Mouse (Mus musculus): ENCODE measurements around the gene Map3k5. TPM values are rescaled to one million over a fixed set of nuclear protein-coding genes. Genes with fewer than 3 reads are reported as not detected.

Map3k5 gene
- total RNA-seq, 2 experiments from 2014 or later: 16.0 to 16.5 TPM

DNA sequence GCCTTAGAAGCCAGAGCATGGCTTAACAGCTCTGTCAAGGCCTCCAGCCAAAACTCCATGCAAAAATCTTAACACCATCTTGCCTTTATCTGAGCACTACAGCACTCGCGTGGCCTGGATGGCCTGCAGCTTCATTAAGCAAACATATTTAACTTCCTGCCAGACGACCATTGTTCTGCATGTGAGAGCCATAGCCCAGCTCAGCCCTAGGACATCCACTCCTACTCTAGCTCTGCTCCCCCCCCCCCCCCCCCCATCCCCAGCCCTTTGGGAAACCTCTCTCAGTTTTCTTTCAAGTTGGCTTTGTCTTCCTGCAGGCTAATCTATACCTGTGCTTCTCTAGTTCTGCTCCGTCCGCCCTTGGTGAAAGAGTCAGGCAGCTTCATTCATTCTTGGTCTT is 67.7 kb downstream of the Map3k5 start:
- no peak for ATAC-seq (replicated peaks; ENCODE audit: poor library complexity)

DNA sequence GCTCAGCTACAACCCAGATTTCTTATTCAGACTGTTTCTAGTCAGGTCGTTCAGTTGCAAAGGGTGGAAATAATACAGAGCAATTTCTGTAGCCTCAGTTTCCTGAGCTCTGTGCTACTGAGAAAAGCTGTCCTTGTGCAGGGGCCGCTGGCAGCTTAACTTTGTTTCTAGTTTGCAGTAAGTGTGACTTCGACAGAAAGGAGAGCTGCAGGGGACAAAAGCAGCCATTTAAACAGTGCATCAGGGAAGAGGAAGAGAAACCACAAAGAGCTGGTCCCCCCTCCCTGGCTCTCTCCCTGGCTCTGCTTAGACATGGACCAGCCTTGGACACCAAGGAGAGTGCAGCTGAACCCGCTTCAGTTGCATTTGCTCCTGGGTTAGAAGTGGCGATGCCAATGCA is 68.7 kb downstream of the Map3k5 start:
- peak; percentile 46 for ATAC-seq (replicated peaks; ENCODE audit: poor library complexity)

DNA sequence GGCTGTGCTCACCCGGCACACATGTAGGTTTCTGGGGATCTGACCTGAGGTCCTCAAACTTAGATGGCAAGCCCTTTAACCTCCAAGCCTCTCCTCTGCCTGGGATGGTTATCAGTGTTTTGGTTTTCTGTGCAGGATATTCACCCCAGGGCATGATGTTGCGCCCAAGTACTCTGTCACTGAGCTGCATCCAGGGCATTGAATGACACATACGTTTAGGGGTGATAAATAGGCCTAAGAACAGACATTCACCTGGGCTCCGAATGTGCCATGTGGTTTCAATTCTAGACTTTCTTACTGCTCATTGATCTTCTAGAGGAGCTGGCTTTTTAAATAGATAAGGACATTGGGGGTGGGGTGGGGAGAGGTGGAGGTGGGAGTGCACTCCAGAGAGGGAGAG is 70.5 kb downstream of the Map3k5 start:
- ATAC-seq (replicated peaks; ENCODE audit: poor library complexity): no peak

DNA sequence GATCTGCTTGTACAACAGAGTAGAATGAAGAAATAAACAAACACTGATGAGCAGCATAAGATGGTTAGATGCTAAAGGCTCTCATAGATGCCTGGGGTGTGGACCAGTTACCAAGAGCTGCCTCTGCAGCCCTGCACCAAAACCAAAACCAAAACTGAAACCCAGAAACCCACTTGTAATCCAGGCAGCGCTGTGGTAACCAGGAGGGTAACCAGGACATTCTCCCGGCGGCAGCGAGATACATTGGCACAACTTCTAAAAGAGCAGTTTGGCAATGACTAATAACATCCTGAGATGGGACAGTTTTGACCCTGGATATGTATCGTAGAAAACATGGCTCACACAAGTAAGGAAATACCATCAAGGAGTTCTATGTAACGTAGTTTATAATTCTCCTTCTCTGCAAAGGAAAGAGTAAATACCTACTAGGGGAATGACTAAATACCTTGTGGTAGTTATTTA is 71.2 kb downstream of the Map3k5 start:
- peak; percentile 74 for ATAC-seq (replicated peaks; ENCODE audit: poor library complexity)

DNA sequence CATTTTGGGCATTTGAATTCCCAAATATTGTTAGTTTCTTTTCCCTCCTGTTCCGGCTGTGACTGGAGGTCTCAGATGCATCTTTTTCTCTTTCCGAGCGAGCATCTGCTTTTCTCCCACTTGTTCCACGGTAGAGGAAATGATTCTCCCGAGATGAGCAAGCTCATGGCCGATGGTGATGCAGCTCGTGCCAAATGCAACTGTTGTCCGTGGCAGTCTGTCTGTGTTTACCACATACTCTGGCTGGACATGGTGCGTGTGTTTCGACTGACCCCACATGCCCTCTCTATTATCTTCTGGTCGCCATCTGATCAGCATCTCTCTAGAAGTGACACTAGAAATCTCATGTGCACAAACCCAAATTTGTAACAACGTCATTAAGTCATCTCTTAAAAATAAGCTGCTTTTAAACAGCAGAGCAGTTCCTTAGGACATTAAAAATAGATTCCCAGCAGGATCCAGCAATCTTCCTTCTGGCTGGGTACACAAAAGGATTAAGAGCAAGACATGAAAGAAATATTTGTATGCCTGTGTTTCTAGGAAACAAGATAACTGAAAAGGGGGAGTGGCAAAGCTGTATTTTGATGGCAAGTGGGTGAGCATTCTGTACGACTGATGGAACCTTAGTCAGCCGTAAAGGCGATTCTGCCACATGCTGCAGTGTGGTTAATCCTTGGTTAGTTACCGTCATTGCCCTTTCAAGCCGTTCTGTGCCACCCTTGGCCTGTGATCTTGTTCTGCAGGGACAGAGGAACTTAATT is 72.2 kb downstream of the Map3k5 start:
- ATAC-seq (replicated peaks; ENCODE audit: poor library complexity): no peak

DNA sequence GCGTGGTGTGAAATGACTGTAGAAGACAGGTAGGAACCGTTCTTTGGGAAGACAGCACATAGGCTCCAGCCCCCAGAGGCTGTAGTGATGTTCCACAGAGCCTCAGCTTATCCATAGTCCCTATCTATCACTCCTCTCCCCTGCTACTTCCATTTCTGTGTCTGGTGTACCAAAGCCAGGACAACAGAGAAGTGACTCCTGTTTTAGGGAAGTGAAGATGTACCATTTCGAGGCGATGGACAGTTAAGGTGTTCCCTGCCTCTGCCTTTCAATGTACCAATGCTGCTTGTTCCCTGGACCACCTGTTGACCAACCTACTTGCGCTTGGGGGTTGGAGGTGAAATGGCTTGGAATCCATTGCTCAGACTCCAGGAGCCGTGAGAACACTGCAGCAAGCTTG is 75.0 kb downstream of the Map3k5 start:
- peak; percentile 44; the same call in 1 of the 2 replicates for ATAC-seq (replicated peaks; ENCODE audit: poor library complexity)

DNA sequence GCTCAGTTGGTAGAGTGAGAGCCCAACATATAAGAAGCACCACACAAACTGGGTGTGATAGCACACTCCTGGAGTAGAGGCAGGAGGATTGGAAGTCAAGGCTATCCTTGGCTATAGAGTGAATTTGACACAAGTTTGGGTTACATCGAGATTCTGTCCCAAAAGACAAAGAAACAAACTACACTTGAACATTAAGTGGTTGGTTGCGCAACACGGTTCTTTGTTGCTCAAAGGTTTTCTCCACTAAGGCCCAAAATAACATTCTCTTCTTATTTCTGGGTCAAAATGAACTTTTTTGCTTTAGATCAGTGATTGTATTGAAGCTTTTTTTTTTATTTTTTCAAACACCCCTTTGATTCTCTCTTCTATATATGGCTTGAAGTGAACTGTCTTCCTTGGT is 75.7 kb downstream of the Map3k5 start:
- ATAC-seq (replicated peaks; ENCODE audit: poor library complexity): no peak

DNA sequence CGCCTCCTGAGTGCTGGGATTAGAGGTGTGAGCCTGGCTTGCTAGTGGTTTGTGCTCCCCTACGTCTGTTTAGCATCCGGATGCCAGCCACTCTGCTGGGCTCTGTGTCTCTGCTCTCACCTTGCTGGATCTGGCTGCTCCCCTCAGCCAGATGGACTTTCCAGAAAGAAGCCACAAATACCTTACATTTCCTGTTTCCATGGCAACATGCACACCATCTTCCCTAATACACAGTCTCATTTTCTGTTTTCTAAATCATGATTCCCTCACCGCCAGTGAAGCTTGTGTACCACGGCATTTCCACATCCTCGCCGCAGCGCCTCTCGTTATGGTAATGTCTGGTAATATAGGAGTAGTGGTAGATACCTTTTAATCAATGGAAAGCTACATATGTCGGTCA is 84.1 kb downstream of the Map3k5 start:
- no peak for ATAC-seq (replicated peaks; ENCODE audit: poor library complexity)

DNA sequence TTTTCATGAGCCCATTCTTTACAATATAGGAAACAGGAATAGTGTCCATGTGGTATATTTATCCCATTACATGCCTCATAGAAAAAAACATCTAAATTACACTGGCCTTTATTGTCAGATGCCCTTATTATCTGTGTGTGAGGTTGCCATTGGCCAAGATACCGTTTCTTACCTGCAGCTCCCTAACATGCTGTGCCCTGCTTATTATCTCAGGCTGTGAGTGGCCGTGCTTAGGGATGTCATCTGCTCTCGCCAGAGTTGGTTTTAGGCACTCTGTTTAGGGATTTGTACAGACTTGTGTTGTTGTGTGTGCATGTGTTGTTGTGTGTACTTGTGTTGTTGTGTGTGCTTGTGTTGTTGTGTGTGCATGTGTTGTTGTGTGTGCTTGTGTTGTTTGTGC is 84.5 kb downstream of the Map3k5 start:
- ATAC-seq (replicated peaks; ENCODE audit: poor library complexity): no peak

DNA sequence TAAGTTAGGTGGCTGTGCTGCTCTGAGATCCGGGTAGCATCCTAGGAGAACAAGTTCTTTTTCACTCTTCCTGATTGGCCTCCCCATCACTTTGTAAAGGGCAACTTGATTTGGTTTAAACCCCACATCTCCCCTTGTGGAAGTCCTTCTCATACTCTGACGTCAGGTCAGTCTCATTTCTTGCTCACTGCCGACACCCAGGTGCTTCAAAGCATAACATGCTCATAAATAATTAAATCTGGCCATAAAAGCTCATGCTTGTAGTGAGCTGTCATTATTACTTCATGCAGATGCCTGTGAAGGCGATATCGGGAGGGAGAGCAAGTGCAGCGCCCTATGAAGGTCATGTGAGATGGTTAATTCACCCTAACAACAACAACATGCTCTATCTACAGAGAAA is 87.0 kb downstream of the Map3k5 start:
- ATAC-seq (replicated peaks; ENCODE audit: poor library complexity): no peak

DNA sequence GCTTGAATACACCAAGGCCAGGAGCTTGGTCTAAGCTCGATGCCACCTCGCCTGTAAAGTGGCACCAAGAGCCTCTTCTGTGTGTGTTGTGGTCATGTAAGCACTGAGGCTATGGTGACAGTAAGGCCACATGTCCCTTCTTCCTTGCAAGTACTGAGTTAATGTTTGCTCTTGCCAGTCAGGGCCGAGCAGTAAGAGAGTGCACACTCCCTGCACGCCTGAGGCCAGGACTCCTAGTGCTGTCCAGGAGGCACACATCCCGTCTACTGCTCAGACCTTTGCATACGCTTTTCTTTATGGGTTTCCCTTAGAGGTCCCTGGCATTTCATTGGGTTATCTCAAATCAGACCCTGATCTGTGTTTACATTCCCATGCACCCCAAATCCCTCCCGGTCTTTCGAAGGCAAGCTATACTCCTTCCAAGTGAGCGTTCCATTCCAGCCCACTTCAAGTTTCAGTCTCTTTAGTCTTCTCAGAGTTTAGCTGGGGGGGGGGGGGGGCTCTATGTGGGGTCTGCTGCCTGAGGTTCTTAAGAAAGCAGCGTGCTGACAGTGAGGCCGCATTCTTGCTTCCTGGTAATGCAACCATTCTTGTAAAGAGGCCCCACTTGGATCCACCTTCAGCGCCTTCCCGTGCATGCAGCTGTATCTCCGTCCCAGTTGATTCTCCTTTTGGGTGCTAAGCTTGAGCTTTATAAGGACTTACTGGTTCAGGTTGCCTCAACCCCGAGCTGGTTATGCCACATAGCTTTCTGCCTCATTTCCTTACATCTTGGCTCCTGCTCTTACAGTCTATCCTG is 87.6 kb downstream of the Map3k5 start:
- ATAC-seq (replicated peaks; ENCODE audit: poor library complexity): no peak

DNA sequence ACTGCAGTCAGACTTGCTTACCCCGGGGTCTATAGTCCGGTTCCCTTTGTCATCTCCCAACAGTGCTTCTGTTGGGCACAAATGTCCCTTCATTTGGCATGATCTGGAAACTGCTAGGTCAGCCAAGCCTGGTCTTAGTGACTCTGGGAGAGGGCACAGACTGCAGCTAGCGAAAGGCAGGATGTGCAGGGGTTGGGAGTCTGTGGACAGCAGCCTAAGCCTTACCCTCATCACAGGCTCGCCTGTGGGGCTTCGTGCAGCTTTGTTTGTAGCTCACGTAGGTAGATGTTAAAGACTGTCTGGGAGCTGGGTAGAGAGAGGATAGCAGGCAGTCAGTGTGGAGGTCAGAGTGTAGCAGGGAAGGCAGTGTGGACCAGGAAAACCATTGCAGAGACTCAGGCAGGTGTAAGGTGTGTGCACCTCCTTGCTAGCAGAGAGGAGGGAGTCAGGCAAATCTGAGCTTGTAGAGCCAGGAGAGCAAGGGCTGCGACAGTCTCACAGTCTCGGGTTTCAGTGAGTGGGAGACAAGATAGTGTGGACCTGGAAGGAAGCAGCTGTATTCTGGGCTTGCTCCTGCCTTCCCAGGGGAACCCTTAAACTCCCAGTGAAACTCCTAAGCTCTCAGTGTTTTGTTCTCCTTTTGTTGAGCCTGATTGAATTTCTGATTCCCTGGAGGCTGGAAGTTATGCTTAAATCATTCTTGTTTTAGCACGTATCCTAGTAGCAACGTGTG is 88.5 kb downstream of the Map3k5 start:
- ATAC-seq (replicated peaks; ENCODE audit: poor library complexity): no peak

DNA sequence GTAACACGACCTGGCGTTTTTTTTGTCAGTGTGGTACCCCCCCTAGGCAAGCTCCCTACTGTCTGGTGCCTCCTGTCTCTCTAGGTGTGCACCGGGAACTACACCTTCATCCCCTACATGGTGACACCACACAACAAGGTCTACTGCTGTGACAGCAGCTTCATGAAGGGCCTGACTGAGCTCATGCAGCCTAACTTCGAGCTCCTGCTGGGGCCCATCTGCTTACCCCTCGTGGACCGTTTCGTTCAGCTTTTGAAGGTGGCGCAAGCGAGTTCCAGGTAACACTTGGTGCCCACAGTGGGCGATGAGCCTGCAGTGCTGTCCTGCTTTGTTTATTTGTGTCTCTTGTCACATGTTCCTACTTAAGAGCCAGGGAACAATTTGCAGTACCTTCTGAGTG is 89.3 kb downstream of the Map3k5 start:
- ATAC-seq (replicated peaks; ENCODE audit: poor library complexity): no peak

DNA sequence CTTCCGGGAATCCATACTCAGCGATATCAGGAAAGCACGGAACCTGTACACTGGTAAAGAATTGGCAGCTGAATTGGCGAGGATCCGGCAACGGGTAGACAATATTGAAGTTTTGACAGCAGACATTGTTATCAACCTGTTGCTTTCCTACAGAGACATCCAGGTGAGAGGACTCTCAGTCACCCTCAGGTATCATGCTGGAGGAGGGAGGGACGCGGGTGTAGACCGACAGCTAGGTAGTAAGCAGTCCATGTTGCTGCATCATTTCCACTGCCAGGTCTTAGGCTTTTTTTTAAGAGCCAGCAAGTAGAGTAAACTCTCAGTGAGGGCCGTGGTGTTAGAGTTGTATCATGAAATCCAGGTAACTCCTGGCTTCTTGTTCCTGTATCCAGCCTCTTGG is 90.6 kb downstream of the Map3k5 start:
- no peak for ATAC-seq (replicated peaks; ENCODE audit: poor library complexity)

DNA sequence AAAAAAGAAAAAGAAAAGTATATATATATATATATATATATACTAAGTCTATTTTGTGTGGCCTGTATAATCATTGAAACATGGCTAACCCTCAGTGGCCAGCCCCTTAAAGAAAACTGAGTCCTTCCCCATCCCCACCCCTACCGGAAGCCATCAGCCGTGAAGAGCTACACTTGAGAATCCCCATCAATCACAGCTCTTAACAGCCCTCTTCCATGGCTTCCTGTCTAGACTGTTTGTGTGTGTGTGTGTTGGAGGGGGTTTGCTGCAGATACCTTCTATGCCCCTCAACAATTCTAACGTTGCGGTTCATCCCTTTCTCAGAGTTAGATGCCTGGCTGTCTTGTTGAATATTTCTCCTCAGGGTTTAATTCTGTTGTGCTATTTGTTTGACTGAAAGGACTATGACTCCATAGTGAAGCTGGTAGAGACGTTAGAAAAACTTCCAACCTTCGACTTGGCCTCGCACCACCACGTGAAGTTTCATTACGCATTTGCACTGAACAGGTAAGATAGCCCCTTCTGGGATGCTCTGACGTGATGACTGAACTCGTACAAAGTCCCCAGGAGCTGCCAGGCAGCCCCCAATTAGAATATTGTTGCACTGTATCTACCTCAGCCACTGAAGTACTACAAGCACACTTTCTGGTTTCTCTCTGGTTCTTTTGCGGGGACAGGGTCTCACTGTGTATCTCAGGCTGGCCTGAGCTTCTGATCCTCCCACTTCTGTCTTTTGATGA is 91.7 kb downstream of the Map3k5 start:
- no peak for ATAC-seq (replicated peaks; ENCODE audit: poor library complexity)

DNA sequence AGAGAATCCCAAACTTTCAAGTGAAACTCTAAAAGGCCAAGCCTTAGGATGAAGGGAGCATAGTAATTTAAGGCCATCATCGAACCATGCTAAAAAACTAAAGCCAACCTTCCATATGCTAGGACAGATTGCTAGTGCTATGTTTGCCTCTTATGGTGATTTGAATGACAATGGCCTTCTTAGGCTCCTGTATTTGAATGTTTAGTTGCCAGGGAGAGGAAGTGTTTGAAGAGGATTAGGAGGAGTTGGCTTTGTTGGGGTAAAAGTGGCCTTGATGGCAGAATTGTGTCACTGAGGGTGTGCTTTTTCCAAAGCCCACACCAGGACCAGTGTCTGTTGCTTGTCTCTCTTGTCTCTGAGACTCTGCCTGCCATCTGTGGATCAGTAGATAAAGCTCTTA is 96.4 kb downstream of the Map3k5 start:
- no peak for ATAC-seq (replicated peaks; ENCODE audit: poor library complexity)

DNA sequence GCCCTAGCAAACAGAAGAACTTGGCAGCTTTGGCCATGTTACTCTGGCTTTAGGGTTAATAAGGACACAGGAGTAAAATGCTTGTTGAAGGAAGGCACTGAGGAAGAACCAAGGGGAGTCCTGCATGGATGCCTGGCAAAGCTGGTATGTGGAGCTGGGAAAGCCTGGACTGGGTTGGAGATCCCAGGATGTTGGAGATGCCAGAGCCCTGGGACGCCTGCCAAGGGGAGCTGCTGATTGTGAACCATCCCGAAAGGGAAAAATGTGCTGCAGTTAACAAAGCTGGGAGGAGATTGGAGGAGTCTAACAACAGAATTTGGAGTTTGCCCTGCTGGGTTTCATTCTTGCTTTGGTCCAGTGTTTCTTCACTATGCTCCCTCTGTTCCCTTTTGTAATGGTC is 97.7 kb downstream of the Map3k5 start:
- no peak for ATAC-seq (replicated peaks; ENCODE audit: poor library complexity)

DNA sequence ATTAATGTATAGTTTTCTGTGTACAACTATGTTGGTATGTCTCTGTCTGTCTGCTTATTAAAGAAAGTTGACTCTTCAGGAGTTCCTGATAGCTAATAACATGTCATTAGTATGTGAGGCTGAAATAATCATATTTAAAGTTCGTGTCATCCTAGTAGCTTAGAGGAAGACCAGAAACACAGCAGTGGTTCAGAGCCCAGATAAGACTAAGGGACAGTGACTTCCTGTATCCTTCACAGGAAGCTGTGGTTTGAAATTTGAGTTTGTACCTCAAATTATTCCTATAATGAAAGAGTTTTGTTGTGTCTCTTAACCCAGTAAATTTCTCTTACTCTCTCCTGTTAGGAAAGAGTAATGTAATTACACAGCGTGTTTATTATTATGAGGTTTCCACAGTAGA is 102.1 kb downstream of the Map3k5 start:
- ATAC-seq (replicated peaks; ENCODE audit: poor library complexity): peak; percentile 44; the same call in 1 of the 2 replicates

DNA sequence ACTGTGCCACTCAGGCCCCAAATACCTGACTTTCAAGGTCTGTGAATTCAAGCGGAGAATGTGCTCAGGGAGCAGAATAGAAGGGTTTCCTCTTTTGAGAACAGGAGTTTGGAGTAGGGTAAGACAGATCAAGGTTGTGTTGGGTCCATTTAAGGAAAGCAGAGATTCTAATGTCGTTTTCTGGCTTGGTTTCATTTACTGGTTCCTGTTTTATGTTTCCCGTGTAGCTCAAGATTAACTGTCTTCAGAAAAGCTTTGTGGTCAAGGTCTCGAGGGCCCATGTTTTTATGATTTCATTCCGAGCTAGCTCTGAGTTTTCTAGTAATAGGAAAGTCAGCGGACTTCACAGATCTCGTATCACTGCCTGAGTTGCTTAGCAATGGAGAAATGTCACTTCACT is 102.6 kb downstream of the Map3k5 start:
- peak; percentile 76 for ATAC-seq (replicated peaks; ENCODE audit: poor library complexity)

DNA sequence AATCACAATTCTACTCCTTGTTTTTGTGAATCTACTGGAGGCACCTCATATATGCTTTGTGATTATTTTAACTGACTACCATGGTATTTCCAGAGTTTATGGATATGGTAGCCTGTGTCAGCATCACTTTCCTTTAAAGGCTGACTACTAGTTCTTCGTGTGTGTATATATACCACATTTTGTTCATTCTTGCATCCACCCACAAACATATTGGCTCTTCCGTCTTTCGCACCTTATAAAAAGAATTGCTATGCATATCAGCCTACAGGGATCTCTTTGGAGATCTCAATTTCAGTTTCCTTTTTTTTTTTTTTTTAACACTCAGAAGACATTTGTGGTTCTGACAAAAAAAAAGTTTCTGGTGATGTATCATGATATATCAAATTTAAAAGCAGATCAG is 105.3 kb downstream of the Map3k5 start:
- ATAC-seq (replicated peaks; ENCODE audit: poor library complexity): no peak

DNA sequence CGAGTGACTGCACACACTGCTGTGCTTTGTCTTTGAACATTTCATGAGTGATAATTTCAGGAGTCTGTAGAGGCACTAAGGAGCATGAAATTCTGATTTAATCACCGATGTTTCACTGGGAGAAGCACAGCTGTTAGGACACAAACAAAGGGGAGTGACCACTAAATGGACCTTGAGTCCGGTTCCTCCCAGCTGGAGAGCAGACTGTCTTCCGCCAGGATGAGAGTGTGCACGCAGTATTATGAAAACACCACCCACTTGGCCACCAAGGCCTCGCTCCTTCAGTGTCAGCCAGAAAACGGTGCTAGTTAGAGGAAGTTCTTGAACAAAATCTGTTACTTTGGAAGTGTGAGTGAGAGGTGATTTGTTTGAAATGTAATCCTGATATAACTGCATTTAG is 105.8 kb downstream of the Map3k5 start:
- ATAC-seq (replicated peaks; ENCODE audit: poor library complexity): no peak

Measured in megakaryocyte progenitor cell, adult 5-6 weeks (primary cell).